Comparison of ENCODE assay signal across 10 mouse cellular contexts in the genomic region with DNA sequence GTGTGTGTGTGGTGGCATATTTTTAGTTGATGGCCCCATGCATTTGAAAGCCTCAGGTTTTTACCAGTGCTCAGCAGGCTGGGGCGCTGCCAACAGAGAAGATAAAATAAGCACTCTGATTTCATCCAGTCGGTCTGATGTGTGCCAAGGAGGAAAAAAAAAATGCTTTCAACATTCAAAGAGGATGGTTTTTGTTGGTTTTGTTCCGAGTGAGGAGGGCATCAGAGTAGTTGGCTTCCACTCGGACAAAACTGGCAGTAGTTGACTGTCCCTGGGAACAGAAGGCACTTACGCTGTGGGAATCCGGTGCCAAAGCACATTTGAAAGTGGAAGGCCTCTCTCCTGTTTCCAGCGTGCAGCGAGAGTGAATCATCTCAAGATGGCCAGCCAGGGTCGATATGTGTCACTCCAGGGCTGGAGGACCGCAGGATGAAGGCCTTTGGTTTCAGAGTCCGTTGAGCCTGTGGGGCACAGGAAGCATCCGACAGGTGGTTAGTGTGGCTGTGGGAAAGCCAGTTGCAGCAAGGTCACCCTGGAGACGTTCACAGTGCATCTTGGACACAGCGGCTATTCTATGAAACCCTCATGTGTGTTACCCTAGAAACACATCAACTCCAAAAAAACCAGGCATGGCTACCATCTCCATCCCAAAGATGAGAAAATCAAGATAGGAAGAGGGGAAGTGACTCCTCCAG. TPM values are rescaled to one million over a fixed set of nuclear protein-coding genes. Genes with fewer than 3 reads are reported as not detected.
DNase-seq lines count a peak whose midpoint lies in the region; ATAC-seq and TF ChIP-seq lines count a peak whose summit lies in the region.
"Had no signal": no experiment of that assay in that cellular context is flagged by ENCODE, and none has a peak within 500 bp of the region (broad histone marks: within the 10 kb centered on the region; RNA-seq: fewer than 3 reads in every experiment).

No protein-coding gene starts in this region.

- H3K4me2 ChIP-seq in embryonic facial prominence, embryonic 14.5 days (ENCODE audit: low read depth, low read length) = no peak overlapping the region
- H3K4me2 ChIP-seq in liver, embryonic 11.5 days = no peak overlapping the region
- H3K4me2 ChIP-seq: limb, embryonic 12.5 days had no signal

- whole genome bisulfite sequencing in embryonic facial prominence, embryonic 14.5 days = 85% methylated on average over 14 of the region's 14 CpGs
- WGBS in embryonic facial prominence, embryonic 10.5 days = 89% methylated on average over 14 of the region's 14 CpGs
- 82% methylated on average over 14 of the region's 14 CpGs for WGBS in liver, embryonic 11.5 days

- ATAC-seq in embryonic facial prominence, embryonic 14.5 days (ENCODE audit: low read depth) = no peak
- no peak for ATAC-seq in liver, embryonic 11.5 days (replicated peaks; ENCODE audit: low FRiP score)

- H3K36me3 ChIP-seq in embryonic facial prominence, embryonic 14.5 days (ENCODE audit: control insufficient read depth, insufficient read depth, low read length) = no peaks in the 10 kb centered on the region
- H3K36me3 ChIP-seq in embryonic facial prominence, embryonic 10.5 days (replicated peaks) = no peaks in the 10 kb centered on the region
- H3K36me3 ChIP-seq in liver, embryonic 11.5 days (ENCODE audit: control insufficient read depth, insufficient read depth, low read length) = no peaks in the 10 kb centered on the region
- H3K36me3 ChIP-seq: limb, embryonic 12.5 days had no signal

- no peak overlapping the region for H3K27ac ChIP-seq in embryonic facial prominence, embryonic 14.5 days (replicated peaks; ENCODE audit: low read depth, low read length)
- H3K27ac ChIP-seq in embryonic facial prominence, embryonic 10.5 days (replicated peaks) = no peak overlapping the region
- H3K27ac ChIP-seq in layer of hippocampus, adult 2 months = peak overlapping the region; percentile 82
- no peak overlapping the region for H3K27ac ChIP-seq in liver, embryonic 11.5 days (ENCODE audit: low read depth, low read length)
- H3K27ac ChIP-seq: limb, embryonic 12.5 days had no signal

- peak; percentile 55 for DNase-seq in embryonic facial prominence, embryonic 14.5 days (ENCODE audit: low spot score)
- DNase-seq in embryonic facial prominence, embryonic 10.5 days (ENCODE audit: low spot score) = no peak
- DNase-seq in MN1 (ENCODE audit: low spot score) = peak; percentile 31
- peak; percentile 86 to 89 for DNase-seq in cerebellum, postnatal 14 days
- peak; percentile 62 to 80 for DNase-seq in layer of hippocampus, adult 2 months (ENCODE audit: low spot score in 2 of 2)
- DNase-seq in right cerebral cortex, postnatal 36 days (ENCODE audit: low spot score in 2 of 2) = peak; percentile 83 to 89
- DNase-seq in spleen, adult 18-20 months = no peak
- no peak for DNase-seq in liver, embryonic 11.5 days (ENCODE audit: low spot score)

- no peaks in the 10 kb centered on the region for H3K27me3 ChIP-seq in embryonic facial prominence, embryonic 14.5 days (replicated peaks; ENCODE audit: control insufficient read depth, insufficient read depth, low read length)
- H3K27me3 ChIP-seq in embryonic facial prominence, embryonic 10.5 days (replicated peaks; ENCODE audit: low read depth, poor library complexity, severe bottlenecking) = no peaks in the 10 kb centered on the region
- H3K27me3 ChIP-seq in liver, embryonic 11.5 days (replicated peaks; ENCODE audit: control insufficient read depth, insufficient read depth, low read length) = no peaks in the 10 kb centered on the region
- H3K27me3 ChIP-seq: limb, embryonic 12.5 days had no signal

- no peaks in the 10 kb centered on the region for H3K4me1 ChIP-seq in embryonic facial prominence, embryonic 14.5 days (ENCODE audit: control insufficient read depth, insufficient read depth, low read length)
- H3K4me1 ChIP-seq in embryonic facial prominence, embryonic 10.5 days = no peaks in the 10 kb centered on the region
- H3K4me1 ChIP-seq in liver, embryonic 11.5 days (replicated peaks; ENCODE audit: control insufficient read depth, insufficient read depth, low read length) = no peaks in the 10 kb centered on the region
- H3K4me1 ChIP-seq: limb, embryonic 12.5 days had no signal

- no peaks in the 10 kb centered on the region for H3K9me3 ChIP-seq in embryonic facial prominence, embryonic 14.5 days (ENCODE audit: control insufficient read depth, low read length)
- H3K9me3 ChIP-seq in embryonic facial prominence, embryonic 10.5 days = no peaks in the 10 kb centered on the region
- no peaks in the 10 kb centered on the region for H3K9me3 ChIP-seq in liver, embryonic 11.5 days (ENCODE audit: control insufficient read depth, low read length)
- H3K9me3 ChIP-seq: limb, embryonic 12.5 days had no signal

- H3K9ac ChIP-seq in embryonic facial prominence, embryonic 14.5 days (ENCODE audit: low read depth, low read length) = no peak overlapping the region
- H3K9ac ChIP-seq in liver, embryonic 11.5 days (ENCODE audit: low read depth, low read length) = no peak overlapping the region
- H3K9ac ChIP-seq: limb, embryonic 12.5 days had no signal

- H3K4me3 ChIP-seq in embryonic facial prominence, embryonic 14.5 days (ENCODE audit: low read depth, low read length) = no peak overlapping the region
- H3K4me3 ChIP-seq in embryonic facial prominence, embryonic 10.5 days = no peak overlapping the region
- no peak overlapping the region; the same call in 1 of the 2 replicates for H3K4me3 ChIP-seq in layer of hippocampus, adult 2 months
- no peak overlapping the region for H3K4me3 ChIP-seq in liver, embryonic 11.5 days (ENCODE audit: low read depth, low read length)
- H3K4me3 ChIP-seq: limb, embryonic 12.5 days had no signal

- no peak for TF ChIP-seq CTCF in layer of hippocampus, adult 2 months (conservative IDR thresholded peaks at IDR 0.05)

RNA-seq across cellular contexts. Expression of a gene that starts 5.3 kb away (rescaled TPM):
- polyA plus RNA-seq in embryonic facial prominence, embryonic 14.5 days (2014; fragmentation: Nextera tagmentation; extraction: Ambion mirVana) = 0.10 TPM in 1 of 2 replicates, not detected in the other
- not detected in 2 replicates for polyA plus RNA-seq in embryonic facial prominence, embryonic 10.5 days (2016; fragmentation: Nextera tagmentation; extraction: Ambion mirVana)
- total RNA-seq in layer of hippocampus, adult 2 months (2021) = not detected
- polyA plus RNA-seq in liver, embryonic 11.5 days (2014; fragmentation: Nextera tagmentation; extraction: Ambion mirVana) = 0.09 and 0.11 TPM in 2 replicates
- total RNA-seq: neutrophil, adult 5-6 weeks had no signal
- polyA plus RNA-seq: limb, embryonic 12.5 days had no signal

RNA-seq across cellular contexts. Expression of a gene that starts 30.4 kb away (rescaled TPM):
- polyA plus RNA-seq in embryonic facial prominence, embryonic 14.5 days (2014; fragmentation: Nextera tagmentation; extraction: Ambion mirVana) = not detected in 2 replicates
- polyA plus RNA-seq in embryonic facial prominence, embryonic 10.5 days (2016; fragmentation: Nextera tagmentation; extraction: Ambion mirVana) = not detected in 2 replicates
- not detected for total RNA-seq in layer of hippocampus, adult 2 months (2021)
- not detected in 2 replicates for polyA plus RNA-seq in liver, embryonic 11.5 days (2014; fragmentation: Nextera tagmentation; extraction: Ambion mirVana)
- polyA plus RNA-seq: limb, embryonic 12.5 days had no signal

RNA-seq across cellular contexts. Expression of a gene that starts 50.5 kb away (rescaled TPM):
- polyA plus RNA-seq in embryonic facial prominence, embryonic 14.5 days (2014; fragmentation: Nextera tagmentation; extraction: Ambion mirVana) = 0.17 and 0.85 TPM in 2 replicates
- not detected in 2 replicates for polyA plus RNA-seq in embryonic facial prominence, embryonic 10.5 days (2016; fragmentation: Nextera tagmentation; extraction: Ambion mirVana)
- under 1 TPM in 1 of 2 experiments, not detected in 1; 0.44 TPM for total RNA-seq in layer of hippocampus, adult 2 months (2021)
- 0.34 and 0.55 TPM in 2 replicates for polyA plus RNA-seq in liver, embryonic 11.5 days (2014; fragmentation: Nextera tagmentation; extraction: Ambion mirVana)
- total RNA-seq: neutrophil, adult 5-6 weeks had no signal
- polyA plus RNA-seq: limb, embryonic 12.5 days had no signal

Comparison
In these comparisons a context has a peak if more than half of its experiments do, and no peak if none do; other contexts are left out.
1. DNase-seq: peak in embryonic facial prominence, embryonic 14.5 days (single experiment), MN1 (single experiment), cerebellum, postnatal 14 days (2 of 2), layer of hippocampus, adult 2 months (2 of 2) and right cerebral cortex, postnatal 36 days (2 of 2); none in embryonic facial prominence, embryonic 10.5 days (single experiment), spleen, adult 18-20 months (0 of 2) and liver, embryonic 11.5 days (single experiment).